Mouse (Mus musculus) cerebellum, postnatal 10 days (tissue): ENCODE measurements around the gene Olfr1335.

Source experiments
- DNase-seq, 2 experiments: peaks; one replicate each; pipeline ENCODE4 v3.0.0; 2021; ENCODE audit warnings: mixed read lengths in 2 of 2

The Olfr1335 gene

GRCm38 (mm10) chr4:118809844-118810243 lies at the start of gene Olfr1335:
Gene Olfr1335 (minus strand): TSS chr4:118809944.
- DNase-seq, result no peak

DNA sequence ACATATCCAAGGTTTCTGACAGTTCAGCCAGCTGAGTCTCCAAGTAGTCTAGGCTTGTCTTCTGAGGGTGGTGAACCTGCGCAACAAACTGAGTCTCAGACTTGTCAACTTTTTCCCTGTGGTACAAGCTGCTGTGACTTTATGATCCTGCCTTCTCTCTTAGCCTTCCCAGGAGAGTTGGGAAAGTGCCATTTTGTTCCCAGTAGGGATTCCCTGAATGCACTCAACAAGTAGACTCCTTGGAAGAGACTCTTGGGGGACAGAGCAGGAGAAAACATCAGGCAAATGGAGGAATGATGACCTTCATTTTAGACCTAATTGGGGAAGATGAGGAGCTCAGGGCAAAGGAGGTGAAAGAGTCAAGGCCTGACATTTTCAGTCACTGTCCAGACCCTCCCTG lies 26.4 kb upstream of the Olfr1335 start, which contains the start of gene Olfr1333:
Olfr1333 (minus strand) TSS at position 101 of the 400 bp plus-strand sequence.
- no peak for DNase-seq

- DNase-seq, result peak; percentile 40 to 63
Measured at GRCm38 (mm10) chr4:118818921-118819320, 9.2 kb upstream of the Olfr1335 start.

DNA sequence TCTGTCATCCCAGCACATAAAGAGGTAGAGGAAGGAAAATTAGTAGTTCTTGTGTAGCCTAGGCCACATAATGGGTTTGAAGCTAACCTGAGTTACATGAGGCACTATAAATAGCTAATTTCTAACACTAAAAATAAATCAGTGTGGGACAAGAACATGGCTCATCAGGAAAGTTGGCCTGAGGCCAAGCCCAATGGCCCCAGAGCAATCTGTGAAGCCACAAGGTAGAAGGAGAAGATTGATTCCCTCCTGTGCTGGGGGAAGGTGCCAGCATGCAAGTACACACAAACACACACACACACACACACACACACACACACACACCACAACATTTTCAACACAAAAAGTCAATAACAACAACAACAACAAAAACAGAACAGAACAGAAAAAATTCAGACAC lies 16.9 kb downstream of the Olfr1335 start:
- DNase-seq, result peak; percentile 52 to 62

GRCm38 (mm10) chr4:118782486-118782885 lies 27.3 kb downstream of the Olfr1335 start, which contains the start of gene Olfr1337:
Gene Olfr1337 (minus strand): TSS chr4:118782586.
- no peak for DNase-seq
